Mouse (Mus musculus) stomach, postnatal 0 days (tissue): ENCODE measurements around the gene Gm38431.

ENCODE experiments used
- CTCF ChIP-seq: IDR thresholded peaks from 2 replicates; pipeline ENCODE4 v1.5.1; 2016; ENCODE audit warnings: antibody characterized with exemption, low read depth, mild to moderate bottlenecking, moderate library complexity
- EP300 ChIP-seq: optimal IDR thresholded peaks from 2 replicates; pipeline ENCODE3; 2016; ENCODE audit warnings: antibody characterized with exemption

DNA sequence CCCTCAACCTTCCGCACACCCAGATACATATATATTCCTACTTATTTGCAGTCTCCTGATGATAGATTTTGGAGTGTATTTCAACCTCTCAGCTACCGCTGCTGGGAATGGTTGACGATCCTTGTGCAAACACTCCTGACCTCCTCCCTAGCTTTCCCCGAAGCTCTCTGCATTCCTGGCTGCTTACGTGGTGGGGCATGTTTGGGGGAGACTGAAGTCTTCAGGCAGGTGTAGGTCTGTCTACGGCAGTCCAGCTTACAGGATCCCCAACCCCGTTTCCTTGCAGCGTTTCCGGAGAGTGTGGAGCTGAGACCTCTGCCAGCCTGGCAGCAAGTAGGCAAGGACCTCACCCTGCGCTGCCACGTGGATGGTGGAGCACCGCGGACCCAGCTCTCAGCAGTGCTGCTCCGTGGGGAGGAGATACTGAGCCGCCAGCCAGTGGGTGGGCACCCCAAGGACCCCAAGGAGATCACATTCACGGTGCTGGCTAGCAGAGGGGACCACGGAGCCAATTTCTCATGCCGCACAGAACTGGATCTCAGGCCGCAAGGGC lies 66.5 kb downstream of the Gm38431 start:
- TF ChIP-seq CTCF (no peak), EP300 (no peak)
